ENCODE assay signal across 8 mouse cellular contexts in genomic region chr13:105053618-105054017, GRCm38 (mm10). TPM values are rescaled to one million over a fixed set of nuclear protein-coding genes. Genes with fewer than 3 reads are reported as not detected.
DNase-seq lines count a peak whose midpoint lies in the region; ATAC-seq and TF ChIP-seq lines count a peak whose summit lies in the region.

No protein-coding gene starts in this region.

- H3K4me2 ChIP-seq in neural tube, embryonic 11.5 days (ENCODE audit: low read depth): peak overlapping the region; percentile 82
- H3K4me2 ChIP-seq in embryonic facial prominence, embryonic 11.5 days (ENCODE audit: low read depth, low read length): peak overlapping the region; percentile 95
- peak overlapping the region; percentile 80 for H3K4me2 ChIP-seq in limb, embryonic 14.5 days (replicated peaks; ENCODE audit: low read depth, low read length, severe bottlenecking)

- intact Hi-C loops in heart, postnatal 10 days (cut with DNase I): loop anchor here (5.0 kb wide), 3 partner anchors 169 to 766 kb away; partner anchors contain the start of gene Adamts6

- peak overlapping the region; percentile 58 for H3K4me3 ChIP-seq in neural tube, embryonic 11.5 days (ENCODE audit: low read depth, low read length)
- peak overlapping the region; percentile 59 for H3K4me3 ChIP-seq in embryonic facial prominence, embryonic 11.5 days (ENCODE audit: low read depth, low read length)
- H3K4me3 ChIP-seq in limb, embryonic 14.5 days (replicated peaks; ENCODE audit: low read length): peak overlapping the region; percentile 65

- WGBS in neural tube, embryonic 11.5 days: 1% methylated on average over 12 of the region's 12 CpGs
- WGBS in embryonic facial prominence, embryonic 11.5 days: 4% methylated on average over 12 of the region's 12 CpGs
- under 1% methylated on average over 12 of the region's 12 CpGs for WGBS in limb, embryonic 14.5 days

- H3K9me3 ChIP-seq in neural tube, embryonic 11.5 days (ENCODE audit: control insufficient read depth, low read length): no peaks in the 10 kb centered on the region
- H3K9me3 ChIP-seq in embryonic facial prominence, embryonic 11.5 days (replicated peaks; ENCODE audit: control insufficient read depth, low read length): no peaks in the 10 kb centered on the region
- H3K9me3 ChIP-seq in limb, embryonic 14.5 days (ENCODE audit: control insufficient read depth, low read length): no peaks in the 10 kb centered on the region

- peak; percentile 29 for DNase-seq in neural tube, embryonic 11.5 days (ENCODE audit: low spot score)
- no peak for DNase-seq in neural tube, embryonic 10.5 days (ENCODE audit: extremely low spot score, low spot score)
- no peak for DNase-seq in embryonic facial prominence, embryonic 11.5 days (ENCODE audit: low spot score)
- DNase-seq in heart, postnatal 10 days: peak; percentile 29 to 30
- no peak for DNase-seq in limb, embryonic 14.5 days (ENCODE audit: low spot score)
- peak; percentile 59 for DNase-seq in right cerebral cortex, adult 18-20 months
- no peak for DNase-seq in ovary, postnatal 36 days (ENCODE audit: low spot score)

- H3K36me3 ChIP-seq in neural tube, embryonic 11.5 days (ENCODE audit: control insufficient read depth, insufficient read depth, low read length): no peaks in the 10 kb centered on the region
- no peaks in the 10 kb centered on the region for H3K36me3 ChIP-seq in embryonic facial prominence, embryonic 11.5 days (replicated peaks; ENCODE audit: control insufficient read depth, insufficient read depth, low read depth, low read length)
- H3K36me3 ChIP-seq in limb, embryonic 14.5 days (ENCODE audit: control insufficient read depth, insufficient read depth, low read length): no peaks in the 10 kb centered on the region

- H3K27me3 ChIP-seq in neural tube, embryonic 11.5 days (ENCODE audit: control insufficient read depth, insufficient read depth, low read length): peaks cover 9% of the 10 kb centered on the region; the same call in 1 of the 2 replicates
- peaks cover 3% of the 10 kb centered on the region; the same call in 1 of the 2 replicates for H3K27me3 ChIP-seq in embryonic facial prominence, embryonic 11.5 days (ENCODE audit: control insufficient read depth, insufficient read depth, low read length)
- peaks cover 23% of the 10 kb centered on the region for H3K27me3 ChIP-seq in limb, embryonic 14.5 days (ENCODE audit: control insufficient read depth, insufficient read depth, low read length)

- no peak for TF ChIP-seq POLR2A in limb, embryonic 14.5 days (IDR thresholded peaks at IDR 0.05; ENCODE audit: borderline replicate concordance, extremely low read depth, insufficient read depth, insufficient read length)

- H3K4me1 ChIP-seq in neural tube, embryonic 11.5 days (ENCODE audit: control insufficient read depth, insufficient read depth, low read length): no peaks in the 10 kb centered on the region
- no peaks in the 10 kb centered on the region for H3K4me1 ChIP-seq in embryonic facial prominence, embryonic 11.5 days (ENCODE audit: control insufficient read depth, insufficient read depth, low read length)
- H3K4me1 ChIP-seq in limb, embryonic 14.5 days (ENCODE audit: control insufficient read depth, insufficient read depth, low read length): no peaks in the 10 kb centered on the region

- H3K9ac ChIP-seq in neural tube, embryonic 11.5 days (ENCODE audit: low read length): peak overlapping the region; percentile 64
- peak overlapping the region; percentile 65 for H3K9ac ChIP-seq in embryonic facial prominence, embryonic 11.5 days (replicated peaks; ENCODE audit: low read length)
- peak overlapping the region; percentile 63 for H3K9ac ChIP-seq in limb, embryonic 14.5 days (ENCODE audit: low read depth, low read length, severe bottlenecking)

- no peak overlapping the region for H3K27ac ChIP-seq in neural tube, embryonic 11.5 days (ENCODE audit: low read depth, low read length)
- H3K27ac ChIP-seq in embryonic facial prominence, embryonic 11.5 days (replicated peaks; ENCODE audit: low read depth, low read length): no peak overlapping the region
- no peak overlapping the region for H3K27ac ChIP-seq in limb, embryonic 14.5 days (replicated peaks; ENCODE audit: low read depth, low read length)

- peak; percentile 18; the same call in 1 of the 2 replicates for ATAC-seq in neural tube, embryonic 11.5 days (ENCODE audit: insufficient read depth, low FRiP score, low TSS enrichment)
- ATAC-seq in embryonic facial prominence, embryonic 11.5 days (replicated peaks; ENCODE audit: insufficient number of reproducible peaks, low FRiP score, low TSS enrichment, low read depth): 0 out of 2 replicates have a peak, but pooled peaks have one; percentile 10
- 0 out of 2 replicates have a peak, but pooled peaks have one; percentile 12 for ATAC-seq in limb, embryonic 14.5 days (ENCODE audit: low FRiP score, low read depth)
- no peak for ATAC-seq in monocyte, adult 5-6 weeks (replicated peaks; ENCODE audit: insufficient number of reproducible peaks, low FRiP score, low TSS enrichment, poor library complexity, severe bottlenecking)

RNA-seq across cellular contexts. Expression of gene Rgs7bp, which starts 1.1 kb away (rescaled TPM):
- 1.7 and 2.3 TPM in 2 replicates for polyA plus RNA-seq in neural tube, embryonic 11.5 days (2014; fragmentation: Nextera tagmentation; extraction: Ambion mirVana)
- 1.7 and 1.9 TPM in 2 replicates for polyA plus RNA-seq in embryonic facial prominence, embryonic 11.5 days (2014; fragmentation: Nextera tagmentation; extraction: Ambion mirVana)
- 1 to 10 TPM; 4.7 to 5.8 TPM for total RNA-seq in heart, postnatal 10 days (2021)
- 2.9 and 3.1 TPM in 2 replicates for polyA plus RNA-seq in limb, embryonic 14.5 days (2012; rRNA removed)
- 3.7 and 4.5 TPM in 2 replicates for polyA plus RNA-seq in limb, embryonic 14.5 days (2014; fragmentation: Nextera tagmentation; extraction: Ambion mirVana)
- not detected in 3 replicates for total RNA-seq in monocyte, adult 5-6 weeks (2017)

RNA-seq across cellular contexts. Expression of gene 4933425L06Rik, which starts 28.3 kb away (rescaled TPM):
- polyA plus RNA-seq in neural tube, embryonic 11.5 days (2014; fragmentation: Nextera tagmentation; extraction: Ambion mirVana): not detected in 2 replicates
- not detected in 2 replicates for polyA plus RNA-seq in embryonic facial prominence, embryonic 11.5 days (2014; fragmentation: Nextera tagmentation; extraction: Ambion mirVana)
- not detected for total RNA-seq in heart, postnatal 10 days (2021)
- not detected in 2 replicates for polyA plus RNA-seq in limb, embryonic 14.5 days (2012; rRNA removed)
- polyA plus RNA-seq in limb, embryonic 14.5 days (2014; fragmentation: Nextera tagmentation; extraction: Ambion mirVana): not detected in 2 replicates
- not detected in 3 replicates for total RNA-seq in monocyte, adult 5-6 weeks (2017)

Comparison
In these comparisons a context has a peak if more than half of its experiments do, and no peak if none do; other contexts are left out.
1. DNase-seq: peak in neural tube, embryonic 11.5 days (single experiment), heart, postnatal 10 days (2 of 2) and right cerebral cortex, adult 18-20 months (single experiment); none in neural tube, embryonic 10.5 days (single experiment), embryonic facial prominence, embryonic 11.5 days (single experiment), limb, embryonic 14.5 days (single experiment) and ovary, postnatal 36 days (single experiment).
2. Peak in every context shown above with its lines, with median percentiles within 50 percentile points of each other: H3K4me2 ChIP-seq, H3K4me3 ChIP-seq and H3K9ac ChIP-seq.